ENCODE assay signal across 17 mouse cellular contexts in genomic region chr8:111705222-111705621, GRCm38 (mm10). TPM values are rescaled to one million over a fixed set of nuclear protein-coding genes. Genes with fewer than 3 reads are reported as not detected.
A peak's percentile ranks its signal among the peaks of the same experiment; 100 is the strongest.
DNase-seq lines count a peak whose midpoint lies in the region; ATAC-seq and TF ChIP-seq lines count a peak whose summit lies in the region.
"Had no signal": no experiment of that assay in that cellular context is flagged by ENCODE, and none has a peak within 500 bp of the region (broad histone marks: within the 10 kb centered on the region; RNA-seq: fewer than 3 reads in every experiment).

No protein-coding gene starts in this region.

- no peak for TF ChIP-seq POLR2A in small intestine, adult 2 months (IDR thresholded peaks at IDR 0.05; ENCODE audit: low read depth, low read length)

- ATAC-seq in heart, embryonic 14.5 days (ENCODE audit: insufficient number of reproducible peaks, insufficient read depth, low FRiP score, low read depth) = no peak
- ATAC-seq: hindbrain, embryonic 16.5 days; midbrain, embryonic 13.5 days had no signal

- H3K4me2 ChIP-seq in heart, embryonic 14.5 days (ENCODE audit: low read length) = no peak overlapping the region
- H3K4me2 ChIP-seq: forebrain, embryonic 12.5 days; limb, embryonic 12.5 days; midbrain, embryonic 13.5 days had no signal

- no peak for DNase-seq in heart, adult 8-10 months (ENCODE audit: low spot score)
- peak; percentile 26 for DNase-seq in ZHBTc4 (ENCODE audit: low read depth, low spot score)
- no peak for DNase-seq in limb, embryonic 10.5 days (ENCODE audit: low spot score)
- no peak for DNase-seq in cerebellum, postnatal 25 days
- DNase-seq in gastrocnemius, postnatal 10 days = no peak
- DNase-seq: heart, postnatal 14 days; kidney, postnatal 10 days; lung, postnatal 36 days had no signal

- peaks cover 23% of the 10 kb centered on the region for H3K36me3 ChIP-seq in heart, embryonic 14.5 days (ENCODE audit: control insufficient read depth, insufficient read depth, low read length)
- peaks cover 24% of the 10 kb centered on the region for H3K36me3 ChIP-seq in limb, embryonic 10.5 days
- peaks cover 8% of the 10 kb centered on the region for H3K36me3 ChIP-seq in small intestine, adult 2 months (ENCODE audit: control insufficient read depth, insufficient read depth, low read length)

- H3K27me3 ChIP-seq in heart, embryonic 14.5 days (ENCODE audit: control insufficient read depth, insufficient read depth, low read length) = no peaks in the 10 kb centered on the region
- H3K27me3 ChIP-seq in limb, embryonic 10.5 days (ENCODE audit: low read depth, poor library complexity, severe bottlenecking) = no peaks in the 10 kb centered on the region
- no peaks in the 10 kb centered on the region for H3K27me3 ChIP-seq in small intestine, adult 2 months (ENCODE audit: control insufficient read depth, insufficient read depth, low read length)
- H3K27me3 ChIP-seq: forebrain, embryonic 12.5 days; limb, embryonic 12.5 days; midbrain, embryonic 13.5 days had no signal

- 16% methylated on average over 3 of the region's 3 CpGs for WGBS in heart, embryonic 14.5 days
- WGBS in limb, embryonic 10.5 days = 67% methylated on average over 3 of the region's 3 CpGs
- 15% methylated on average over 3 of the region's 3 CpGs for WGBS in small intestine, adult 2 months

- H3K4me1 ChIP-seq in heart, embryonic 14.5 days (ENCODE audit: control insufficient read depth in 2 of 2, insufficient read depth in 2 of 2, low read length in 2 of 2) = peaks cover 7 to 11% of the 10 kb centered on the region in 2 experiments; a peak in 3 of 4 replicates
- H3K4me1 ChIP-seq in limb, embryonic 10.5 days = peaks cover 28% of the 10 kb centered on the region
- peaks cover 38% of the 10 kb centered on the region for H3K4me1 ChIP-seq in small intestine, adult 2 months (ENCODE audit: control insufficient read depth, insufficient read depth, insufficient read length, low read length)
- H3K4me1 ChIP-seq: forebrain, embryonic 12.5 days; midbrain, embryonic 13.5 days had no signal

- peak overlapping the region; percentile 48 for H3K9ac ChIP-seq in heart, embryonic 14.5 days (ENCODE audit: low read length)
- H3K9ac ChIP-seq: forebrain, embryonic 12.5 days; limb, embryonic 12.5 days; midbrain, embryonic 13.5 days had no signal

- H3K9me3 ChIP-seq in heart, embryonic 14.5 days (ENCODE audit: control insufficient read depth, low read length) = no peaks in the 10 kb centered on the region
- H3K9me3 ChIP-seq in limb, embryonic 10.5 days (replicated peaks) = no peaks in the 10 kb centered on the region
- H3K9me3 ChIP-seq: forebrain, embryonic 12.5 days; limb, embryonic 12.5 days; midbrain, embryonic 13.5 days had no signal

- no peak overlapping the region; a peak in 1 of 4 replicates for H3K27ac ChIP-seq in heart, embryonic 14.5 days (replicated peaks in 1 of 2; ENCODE audit: control insufficient read depth in 1 of 2, insufficient read depth in 1 of 2, low read depth in 2 of 2, low read length in 2 of 2)
- 0 out of 2 replicates have a peak overlapping the region, but pooled peaks have one; percentile 1 for H3K27ac ChIP-seq in limb, embryonic 10.5 days
- peak overlapping the region; percentile 74 for H3K27ac ChIP-seq in small intestine, adult 2 months (ENCODE audit: insufficient read depth, low read depth, low read length)
- H3K27ac ChIP-seq: forebrain, embryonic 12.5 days; limb, embryonic 12.5 days; midbrain, embryonic 13.5 days had no signal

- no peak for TF ChIP-seq CTCF in small intestine, adult 2 months (IDR thresholded peaks at IDR 0.05; ENCODE audit: extremely low read depth, insufficient read length, insufficient replicate concordance, low read depth, low read length)

- H3K4me3 ChIP-seq in heart, embryonic 14.5 days (ENCODE audit: control insufficient read depth in 1 of 2, insufficient read depth in 1 of 2, low read depth in 1 of 2, low read length in 2 of 2) = no peak overlapping the region
- no peak overlapping the region for H3K4me3 ChIP-seq in limb, embryonic 10.5 days
- H3K4me3 ChIP-seq in small intestine, adult 2 months (ENCODE audit: low read depth, low read length) = no peak overlapping the region
- H3K4me3 ChIP-seq: forebrain, embryonic 12.5 days; limb, embryonic 12.5 days; midbrain, embryonic 13.5 days had no signal

RNA-seq across cellular contexts. Expression of gene Ctrb1, which starts 14.4 kb away (rescaled TPM):
- not detected in 2 replicates for polyA plus RNA-seq in heart, embryonic 14.5 days (2014; fragmentation: Nextera tagmentation; extraction: Ambion mirVana)
- not detected for total RNA-seq in heart, adult 8-10 months (2022)
- not detected in 2 replicates for polyA plus RNA-seq in limb, embryonic 10.5 days (2016; fragmentation: Nextera tagmentation; extraction: Ambion mirVana)
- polyA plus RNA-seq in small intestine, adult 2 months (2012; rRNA removed) = 138 and 67,254 TPM in 2 replicates
- total RNA-seq in gastrocnemius, postnatal 10 days (2021) = not detected
- total RNA-seq: common myeloid progenitor, adult 5-6 weeks; heart, postnatal 14 days; layer of hippocampus, postnatal 10 days had no signal
- polyA plus RNA-seq: embryonic facial prominence, embryonic 14.5 days; forebrain, embryonic 12.5 days; hindbrain, embryonic 16.5 days; limb, embryonic 12.5 days had no signal

RNA-seq across cellular contexts. Expression of gene Bcar1, which starts 38.4 kb away (rescaled TPM):
- polyA plus RNA-seq in heart, embryonic 14.5 days (2014; fragmentation: Nextera tagmentation; extraction: Ambion mirVana) = 49.5 and 50.8 TPM in 2 replicates
- total RNA-seq in heart, adult 8-10 months (2022) = 10 to 100 TPM; 18.5 to 21.8 (median 19.5) TPM
- 50.2 and 50.4 TPM in 2 replicates for polyA plus RNA-seq in limb, embryonic 10.5 days (2016; fragmentation: Nextera tagmentation; extraction: Ambion mirVana)
- 84.1 and 251 TPM in 2 replicates for polyA plus RNA-seq in small intestine, adult 2 months (2012; rRNA removed)
- total RNA-seq in gastrocnemius, postnatal 10 days (2021) = 10 to 100 TPM; 22.3 to 27.1 TPM
- total RNA-seq: common myeloid progenitor, adult 5-6 weeks had no signal

Comparison
In these comparisons a context has a peak if more than half of its experiments do, and no peak if none do; other contexts are left out.
1. H3K27ac ChIP-seq: peak in limb, embryonic 10.5 days (single experiment) and small intestine, adult 2 months (single experiment); none in heart, embryonic 14.5 days (0 of 2).
2. RNA of gene Ctrb1, which starts 14.4 kb away (polyA plus RNA-seq): 138 to 67,254 TPM in small intestine, adult 2 months; not detected in heart, embryonic 14.5 days and not detected in limb, embryonic 10.5 days; every median in the first group is over 100 times any median in the second.